Mouse (Mus musculus) intestine, embryonic 15.5 days (tissue): ENCODE data around the gene Minos1. TPM values are rescaled to one million over a fixed set of nuclear protein-coding genes. Genes with fewer than 3 reads are reported as not detected.
A peak's percentile ranks its signal among the peaks of the same experiment; 100 is the strongest.

Source experiments
- ATAC-seq: fragments of 200-750 bp; cut with Nextera tagmentation; 2 replicates; pipeline ENCODE4 v1.8.0; 2017; ENCODE audit warnings: moderate TSS enrichment, moderate library complexity
- H3K27ac ChIP-seq: fragments of 300-500 bp; sonication (generic); 2 replicates; pipeline ENCODE4 v1.5.1; 2015; ENCODE audit warnings: mild to moderate bottlenecking, inconsistent platforms
- H3K27me3 ChIP-seq: fragments of 300-500 bp; sonication (generic); replicated peaks from 2 replicates; pipeline ENCODE4 v1.6.1; 2015; ENCODE audit warnings: inconsistent platforms
- H3K36me3 ChIP-seq: fragments of 300-500 bp; sonication (generic); 2 replicates; pipeline ENCODE4 v1.6.1; 2015; ENCODE audit warnings: inconsistent platforms
- H3K4me1 ChIP-seq: fragments of 300-500 bp; sonication (generic); replicated peaks from 2 replicates; pipeline ENCODE4 v1.6.1; 2015; ENCODE audit warnings: inconsistent platforms
- H3K4me2 ChIP-seq: fragments of 300-500 bp; sonication (generic); replicated peaks from 2 replicates; pipeline ENCODE4 v1.6.1; 2015; ENCODE audit warnings: mild to moderate bottlenecking, inconsistent platforms
- H3K4me3 ChIP-seq: fragments of 300-500 bp; sonication (generic); replicated peaks from 2 replicates; pipeline ENCODE4 v1.5.1; 2015; ENCODE audit warnings: inconsistent platforms
- H3K9ac ChIP-seq: fragments of 300-500 bp; sonication (generic); 2 replicates; pipeline ENCODE4 v1.6.1; 2015; ENCODE audit warnings: inconsistent platforms
- H3K9me3 ChIP-seq: fragments of 300-500 bp; sonication (generic); 2 replicates; pipeline ENCODE4 v1.6.1; 2016; ENCODE audit warnings: inconsistent platforms
- WGBS: fragments of 180-500 bp; shearing (Covaris S2); methylation state at CpG from one replicate; pipeline ENCODE4 v1.1.7; 2015; 5-methylcytosine and 5-hydroxymethylcytosine counted together
- polyA plus RNA-seq: library from polyadenylated mRNA; unstranded; fragments of >200 nt; fragmentation: Nextera tagmentation; extraction: Ambion mirVana; gene quantifications from 2 replicates; pipeline ENCODE4 v1.2.1, GENCODE M21; 2015

Minos1 gene
- polyA plus RNA-seq, 1 experiment from 2014 or later, result 702 TPM

DNA sequence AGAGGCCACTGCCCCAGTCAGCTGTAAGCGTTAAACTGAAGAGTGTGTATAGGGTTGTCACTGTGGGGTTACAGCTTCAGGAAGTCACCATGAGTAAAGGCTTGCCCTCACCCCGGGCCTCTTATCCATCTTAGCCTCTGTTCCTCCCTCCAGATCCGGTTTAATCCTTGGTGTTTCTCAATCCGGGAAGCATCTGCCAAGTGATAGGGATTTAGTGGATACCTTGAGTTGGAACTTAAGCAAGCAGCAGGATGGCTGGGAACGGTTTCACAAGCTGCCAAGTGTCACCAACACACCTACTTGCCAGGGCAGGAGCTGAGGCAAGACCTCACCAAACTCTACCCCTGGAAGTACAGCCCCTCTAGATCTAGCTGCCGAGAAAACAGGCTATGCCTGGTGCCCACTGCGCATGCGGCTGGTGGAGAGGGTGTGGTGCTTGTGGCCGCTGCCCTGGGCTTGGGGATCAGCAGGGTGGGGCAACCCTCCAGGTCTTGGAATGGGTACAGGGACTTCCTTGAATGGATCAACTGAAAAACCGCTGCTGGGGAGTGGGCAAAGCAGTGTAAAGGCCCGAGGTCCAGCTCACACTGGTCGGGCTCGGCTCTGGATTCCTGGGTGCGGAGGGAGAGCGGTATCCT, 40.5 kb downstream of the Minos1 start:
- no peak overlapping the region for H3K9ac ChIP-seq
- H3K4me2 ChIP-seq, result peak overlapping the region; percentile 98
- H3K27ac ChIP-seq, result no peak overlapping the region
- no peaks in the 10 kb centered on the region for H3K9me3 ChIP-seq
- no peak overlapping the region for H3K4me3 ChIP-seq
- H3K4me1 ChIP-seq, result peaks cover 54% of the 10 kb centered on the region
- H3K36me3 ChIP-seq, result no peaks in the 10 kb centered on the region
- peaks cover 10% of the 10 kb centered on the region; the same call in 1 of the 2 replicates for H3K27me3 ChIP-seq
- 0 out of 2 replicates have a peak, but pooled peaks have one; percentile 1 for ATAC-seq
- WGBS, result 61% methylated on average over 15 of the region's 15 CpGs

DNA sequence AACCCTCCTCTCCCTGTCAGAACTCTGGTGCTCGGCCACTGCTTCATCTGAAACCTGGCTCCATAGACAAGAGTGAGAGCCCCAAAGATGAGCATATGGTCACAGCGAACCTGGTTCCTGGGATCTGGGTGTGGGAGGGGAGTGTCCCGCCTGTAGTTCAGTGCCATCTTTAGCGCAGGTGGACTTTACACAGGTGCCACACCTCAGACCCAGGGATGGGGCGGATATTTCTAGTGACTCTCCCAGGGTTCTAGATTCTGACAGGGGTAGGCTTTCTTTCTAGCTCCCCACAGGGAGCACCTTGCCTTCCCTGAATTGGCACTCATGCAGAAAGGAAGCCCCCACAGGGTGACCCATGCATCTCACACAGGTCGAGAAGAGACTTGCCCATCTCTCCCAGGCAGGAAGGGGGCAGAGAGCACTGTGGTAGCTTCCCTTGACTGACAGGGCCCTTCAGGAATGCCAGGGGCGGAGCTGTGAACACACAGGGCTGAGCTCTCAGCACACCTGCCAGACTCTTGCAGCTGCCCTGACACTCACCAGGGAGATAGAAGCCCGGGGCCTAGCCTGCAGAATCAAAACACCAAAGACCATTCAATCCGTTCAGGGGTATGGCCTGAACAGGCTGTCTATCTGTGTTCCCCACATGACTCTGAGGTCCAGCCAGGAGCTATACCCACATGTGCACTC, 41.8 kb downstream of the Minos1 start:
- Histone ChIP-seq H3K27ac (0 out of 2 replicates have a peak overlapping the region, but pooled peaks have one; percentile 2), H3K27me3 (peaks cover 10% of the 10 kb centered on the region; the same call in 1 of the 2 replicates), H3K4me3 (no peak overlapping the region), H3K9me3 (no peaks in the 10 kb centered on the region), H3K36me3 (no peaks in the 10 kb centered on the region), H3K4me2 (no peak overlapping the region; the same call in 1 of the 2 replicates), H3K4me1 (peaks cover 51% of the 10 kb centered on the region), H3K9ac (no peak overlapping the region)
- WGBS, result 43% methylated on average over 9 of the region's 9 CpGs
- peak; percentile 59 for ATAC-seq

DNA sequence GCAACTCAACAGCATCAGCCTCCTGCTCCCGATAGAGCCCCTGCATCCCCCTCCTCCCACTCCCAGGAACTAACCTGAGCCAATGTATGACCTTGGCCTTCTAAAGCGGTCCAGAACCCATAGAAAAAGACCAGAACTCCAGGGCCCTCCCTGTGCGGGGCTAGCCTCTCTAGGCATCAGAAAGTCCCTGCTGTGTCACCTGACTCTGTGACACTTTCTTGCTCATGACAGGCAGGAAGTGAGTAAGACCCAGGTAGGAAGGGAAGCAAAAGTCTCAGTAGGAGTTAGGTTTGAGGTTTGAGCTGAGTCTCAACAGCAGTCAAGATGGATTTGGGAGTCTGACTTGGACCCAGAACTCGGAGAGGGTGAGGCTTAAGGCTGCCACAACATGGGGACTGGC, 43.9 kb downstream of the Minos1 start:
- H3K9ac ChIP-seq, result no peak overlapping the region
- H3K4me2 ChIP-seq, result no peak overlapping the region
- 69% methylated on average over 4 of the region's 4 CpGs for WGBS
- H3K4me1 ChIP-seq, result peaks cover 54% of the 10 kb centered on the region
- H3K4me3 ChIP-seq, result no peak overlapping the region
- no peaks in the 10 kb centered on the region for H3K9me3 ChIP-seq
- H3K27me3 ChIP-seq, result no peaks in the 10 kb centered on the region
- no peak overlapping the region for H3K27ac ChIP-seq
- ATAC-seq, result no peak
- H3K36me3 ChIP-seq, result no peaks in the 10 kb centered on the region

DNA sequence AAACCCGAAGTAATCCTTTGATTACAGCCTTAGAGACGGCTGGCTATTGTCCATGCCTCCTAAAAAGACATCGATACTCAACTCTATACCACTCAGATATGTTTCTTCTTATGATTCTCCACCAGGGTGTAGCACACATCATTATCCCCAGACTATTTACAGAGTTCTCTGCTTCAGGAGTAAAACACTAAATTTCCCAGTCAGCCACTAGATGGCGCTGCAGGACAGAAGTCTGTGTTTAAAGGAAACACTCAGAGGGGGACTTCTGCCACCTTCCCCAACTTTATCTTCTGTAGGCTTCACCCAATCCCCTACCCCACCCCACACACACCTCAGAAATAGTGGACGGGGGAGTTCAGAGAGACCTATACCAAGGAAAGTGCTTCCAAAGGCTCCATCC, 44.9 kb downstream of the Minos1 start:
- WGBS, result 17% methylated on average over 5 of the region's 5 CpGs

DNA sequence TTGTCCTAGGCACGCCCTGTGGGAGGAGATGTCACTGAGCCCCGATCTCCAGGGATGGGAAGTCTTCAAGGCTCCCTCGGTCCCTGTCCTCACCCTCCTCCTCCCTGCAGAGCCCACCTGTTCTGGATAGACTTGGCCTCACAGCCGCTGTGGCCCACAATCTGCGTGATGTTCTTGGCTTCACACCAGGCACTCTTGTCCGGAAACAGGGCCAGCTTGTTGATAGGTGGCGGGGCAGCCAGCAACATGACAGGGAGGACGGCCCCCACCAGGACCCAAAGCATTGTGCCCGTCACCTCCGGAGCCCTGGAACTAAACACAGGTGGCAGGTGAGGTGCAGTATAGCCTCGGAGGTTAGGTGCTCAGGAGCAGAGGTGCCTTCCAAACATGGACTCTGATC, 45.6 kb downstream of the Minos1 start:
- Histone ChIP-seq H3K36me3 (no peaks in the 10 kb centered on the region), H3K4me3 (no peak overlapping the region), H3K9me3 (no peaks in the 10 kb centered on the region), H3K27me3 (no peaks in the 10 kb centered on the region), H3K4me2 (no peak overlapping the region), H3K27ac (no peak overlapping the region), H3K9ac (no peak overlapping the region), H3K4me1 (peaks cover 39% of the 10 kb centered on the region)
- no peak for ATAC-seq
- 71% methylated on average over 11 of the region's 11 CpGs for WGBS

More for the DNA sequence above, 44.9 kb downstream of the Minos1 start:
- Histone ChIP-seq H3K36me3 (no peaks in the 10 kb centered on the region), H3K9ac (no peak overlapping the region), H3K4me2 (no peak overlapping the region), H3K4me3 (no peak overlapping the region), H3K27ac (no peak overlapping the region), H3K4me1 (peaks cover 45% of the 10 kb centered on the region), H3K27me3 (no peaks in the 10 kb centered on the region), H3K9me3 (no peaks in the 10 kb centered on the region)
- ATAC-seq, result no peak

DNA sequence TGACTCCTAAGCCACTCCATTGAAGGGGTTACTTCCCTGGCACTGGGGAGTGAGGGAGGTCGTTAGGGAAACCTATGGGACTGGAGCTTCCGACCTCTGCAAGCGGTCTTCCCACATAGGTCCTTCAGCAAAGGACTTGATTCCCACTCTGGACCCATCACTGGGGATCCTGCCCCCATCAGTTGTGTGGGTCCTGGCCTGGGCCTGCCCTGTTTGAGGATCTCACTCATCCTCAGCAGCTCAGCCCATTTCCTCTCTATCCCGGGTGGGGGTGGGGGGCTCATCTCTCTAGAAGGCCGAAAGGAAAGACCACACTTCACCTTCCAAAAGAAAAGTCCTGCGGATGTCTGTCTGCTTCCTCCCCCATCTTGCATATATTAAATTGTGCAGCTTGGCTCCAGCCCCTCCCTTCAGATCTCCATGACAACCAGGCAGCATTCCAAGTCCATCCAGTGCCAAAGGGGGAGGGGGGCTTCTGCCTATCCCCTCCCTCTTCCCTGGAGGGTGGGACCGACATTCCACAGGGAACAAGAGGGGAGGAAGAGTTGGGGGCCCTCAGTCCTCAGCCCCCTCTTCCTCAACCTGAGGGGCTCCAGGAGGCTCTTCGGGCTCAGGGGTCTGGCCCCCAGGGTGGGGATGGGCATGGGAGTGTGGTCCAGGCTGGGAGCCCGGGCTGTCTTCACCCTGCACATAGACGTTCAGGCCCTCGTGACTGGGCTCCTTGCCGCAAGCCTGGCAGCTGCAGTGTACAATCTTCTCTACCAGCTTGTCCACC, 47.9 kb downstream of the Minos1 start:
- peaks cover 18% of the 10 kb centered on the region for H3K4me1 ChIP-seq
- no peak overlapping the region for H3K27ac ChIP-seq
- no peaks in the 10 kb centered on the region for H3K36me3 ChIP-seq
- H3K9me3 ChIP-seq, result no peaks in the 10 kb centered on the region
- H3K27me3 ChIP-seq, result no peaks in the 10 kb centered on the region
- no peak overlapping the region for H3K9ac ChIP-seq
- H3K4me3 ChIP-seq, result no peak overlapping the region
- peak; percentile 28 for ATAC-seq
- 28% methylated on average over 12 of the region's 12 CpGs for WGBS
- H3K4me2 ChIP-seq, result peak overlapping the region; percentile 30; the same call in 1 of the 2 replicates

DNA sequence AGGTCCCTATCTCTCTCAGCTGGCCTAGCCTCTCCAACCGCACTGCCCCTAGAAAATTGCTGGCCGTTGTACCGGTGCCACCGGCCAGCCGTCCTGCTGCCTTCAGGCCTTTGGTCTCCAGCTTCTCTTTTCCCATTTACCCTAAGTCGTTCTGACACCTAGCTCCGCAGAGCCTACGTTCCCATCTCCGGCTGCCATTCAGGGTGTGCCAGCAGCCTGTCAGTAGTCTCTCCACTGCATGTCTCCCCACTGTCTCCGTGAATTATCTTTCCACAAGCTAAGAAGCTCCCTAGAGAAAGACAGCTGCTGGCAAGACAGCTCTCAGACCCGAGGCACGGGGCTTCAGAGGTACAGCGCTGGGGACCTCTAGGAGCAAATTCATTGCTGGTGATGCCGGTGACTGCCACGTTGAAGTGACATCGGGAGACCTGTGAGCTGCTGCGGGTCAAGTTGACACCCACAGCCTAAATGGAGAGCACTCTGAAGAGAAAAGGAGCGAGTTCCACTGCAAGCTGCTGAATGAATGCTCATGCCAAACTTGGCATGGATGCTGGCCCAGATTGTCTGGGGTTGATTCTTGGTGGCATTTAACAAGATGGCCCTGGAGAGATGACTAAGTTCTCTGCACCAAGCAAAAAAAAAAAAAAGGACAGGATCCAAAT, 49.5 kb downstream of the Minos1 start:
- H3K27me3 ChIP-seq, result peaks cover 5% of the 10 kb centered on the region
- H3K4me1 ChIP-seq, result peaks cover 16% of the 10 kb centered on the region
- H3K9ac ChIP-seq, result no peak overlapping the region

DNA sequence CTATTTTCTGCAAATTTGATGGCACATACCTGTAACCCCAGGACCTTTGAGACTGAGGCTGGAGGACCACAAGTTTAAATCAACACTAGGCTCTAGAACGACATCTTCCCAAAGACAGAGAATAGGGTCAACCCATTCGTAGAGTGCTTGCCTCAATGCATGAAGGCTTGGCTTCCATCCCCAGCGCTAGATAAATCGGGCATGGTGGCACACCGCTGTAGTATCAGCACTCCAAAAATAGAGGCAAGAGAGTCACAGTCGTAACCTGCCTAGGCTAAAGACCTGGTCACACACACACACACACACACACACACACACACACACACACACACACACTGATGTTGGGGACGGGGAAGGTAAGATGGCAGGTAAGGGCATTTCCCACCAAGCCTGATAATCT, 50.7 kb downstream of the Minos1 start:
- no peaks in the 10 kb centered on the region for H3K9me3 ChIP-seq

More for the DNA sequence above, 49.5 kb downstream of the Minos1 start:
- Histone ChIP-seq H3K4me2 (no peak overlapping the region), H3K4me3 (no peak overlapping the region), H3K9me3 (no peaks in the 10 kb centered on the region), H3K36me3 (no peaks in the 10 kb centered on the region), H3K27ac (no peak overlapping the region)
- ATAC-seq, result no peak
- 80% methylated on average over 18 of the region's 18 CpGs for WGBS

DNA sequence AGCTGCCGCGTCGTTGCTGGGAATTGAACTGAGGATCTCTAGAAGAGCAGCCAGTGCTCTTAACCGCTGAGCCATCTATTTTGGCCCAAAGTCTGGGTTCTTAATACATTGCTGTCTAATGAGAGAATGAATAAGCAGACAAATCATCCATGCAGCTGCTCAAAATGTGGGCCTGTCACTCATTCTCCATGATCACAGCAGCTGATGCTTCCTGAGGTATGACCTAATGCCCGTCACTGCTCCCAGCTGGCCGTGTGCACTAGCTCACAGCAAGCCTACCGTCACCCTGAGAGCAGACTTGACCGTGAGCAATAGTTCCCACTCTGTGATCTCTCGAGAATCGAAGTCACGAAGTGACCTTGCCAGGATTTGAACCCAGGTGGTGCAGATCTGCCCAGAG, 51.5 kb downstream of the Minos1 start:
- H3K9me3 ChIP-seq, result no peaks in the 10 kb centered on the region
- peaks cover 27% of the 10 kb centered on the region for H3K4me1 ChIP-seq
- no peak for ATAC-seq
- no peak overlapping the region for H3K4me2 ChIP-seq
- H3K9ac ChIP-seq, result no peak overlapping the region
- no peaks in the 10 kb centered on the region for H3K36me3 ChIP-seq
- no peak overlapping the region for H3K27ac ChIP-seq
- WGBS, result 82% methylated on average over 11 of the region's 11 CpGs
- H3K4me3 ChIP-seq, result no peak overlapping the region
- H3K27me3 ChIP-seq, result peaks cover 25% of the 10 kb centered on the region

More for the DNA sequence above, 50.7 kb downstream of the Minos1 start:
- H3K27me3 ChIP-seq, result peaks cover 16% of the 10 kb centered on the region
- no peak overlapping the region for H3K4me2 ChIP-seq
- ATAC-seq, result no peak
- WGBS, result 93% methylated on average over 7 of the region's 7 CpGs
- no peak overlapping the region for H3K27ac ChIP-seq
- H3K4me1 ChIP-seq, result peaks cover 21% of the 10 kb centered on the region
- H3K36me3 ChIP-seq, result no peaks in the 10 kb centered on the region
- no peak overlapping the region for H3K4me3 ChIP-seq
- H3K9ac ChIP-seq, result no peak overlapping the region

DNA sequence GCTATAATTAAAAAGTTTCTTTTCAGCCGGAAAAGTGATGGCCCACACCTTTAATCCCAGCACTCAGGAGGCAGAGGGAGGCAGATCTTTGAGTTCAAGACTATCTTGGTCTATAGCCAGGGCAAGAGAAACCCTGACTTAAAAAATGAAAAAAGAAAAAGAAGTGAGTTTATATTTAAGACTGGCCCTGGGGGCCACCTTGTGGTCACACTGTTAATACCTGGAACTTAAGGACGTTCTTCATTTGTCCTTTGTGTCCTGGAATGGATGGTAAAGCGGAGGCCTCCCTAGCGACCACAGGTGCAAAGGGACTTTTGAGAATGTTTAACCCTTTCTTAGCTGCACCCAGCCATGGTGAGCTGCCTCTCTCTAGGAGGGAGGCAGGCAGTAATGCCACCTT, 52.2 kb downstream of the Minos1 start:
- no peaks in the 10 kb centered on the region for H3K9me3 ChIP-seq
- H3K4me2 ChIP-seq, result no peak overlapping the region
- no peak for ATAC-seq
- 20% methylated on average over 4 of the region's 4 CpGs for WGBS
- no peak overlapping the region for H3K27ac ChIP-seq
- no peak overlapping the region for H3K9ac ChIP-seq
- H3K27me3 ChIP-seq, result peaks cover 32% of the 10 kb centered on the region
- no peaks in the 10 kb centered on the region for H3K36me3 ChIP-seq
- H3K4me3 ChIP-seq, result no peak overlapping the region
- peaks cover 32% of the 10 kb centered on the region for H3K4me1 ChIP-seq

DNA sequence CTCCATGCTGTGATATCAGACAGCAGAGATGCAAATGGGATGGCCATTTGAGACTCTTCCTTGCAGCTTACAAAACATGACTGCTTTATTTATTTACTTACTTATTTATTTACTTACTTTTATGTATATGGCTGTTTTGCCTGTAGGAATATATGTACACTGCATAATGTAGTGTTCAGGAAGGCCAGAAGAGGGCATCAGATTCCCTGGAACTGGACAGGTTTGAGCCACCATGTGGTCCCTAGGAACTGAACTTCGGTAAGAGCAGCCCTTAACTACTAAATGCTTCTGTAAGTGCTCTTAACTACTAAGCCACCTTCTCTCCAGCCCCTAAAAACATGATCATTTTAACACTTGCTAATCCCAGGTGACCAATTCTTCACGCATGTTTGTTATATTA, 52.6 kb downstream of the Minos1 start:
- Histone ChIP-seq H3K27ac (no peak overlapping the region), H3K4me3 (no peak overlapping the region), H3K9me3 (no peaks in the 10 kb centered on the region), H3K4me1 (peaks cover 29% of the 10 kb centered on the region), H3K27me3 (peaks cover 36% of the 10 kb centered on the region), H3K36me3 (no peaks in the 10 kb centered on the region), H3K4me2 (no peak overlapping the region), H3K9ac (no peak overlapping the region)
- WGBS, result 37% methylated on average over 2 of the region's 2 CpGs
- no peak for ATAC-seq

DNA sequence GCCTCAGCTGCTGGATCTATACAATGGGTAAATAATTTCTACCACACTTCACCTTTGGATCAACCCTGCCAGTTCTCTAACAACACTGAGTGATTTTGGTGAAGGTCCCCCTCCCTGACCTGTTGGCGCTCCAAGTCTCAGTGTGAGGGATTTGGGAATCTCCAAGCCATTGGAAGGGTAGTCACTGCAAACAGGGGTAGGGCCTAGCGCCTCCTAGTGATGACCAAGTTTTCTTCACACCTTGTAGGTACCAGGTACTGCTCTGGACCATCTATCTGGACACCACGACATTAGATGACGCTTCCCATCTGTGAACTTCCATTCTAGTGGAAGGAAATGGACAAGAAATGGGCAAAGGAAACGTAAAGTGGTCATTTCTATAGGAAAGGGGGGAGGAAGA, 55.0 kb downstream of the Minos1 start:
- ATAC-seq, result 0 out of 2 replicates have a peak, but pooled peaks have one; percentile 34
- Histone ChIP-seq H3K4me2 (peak overlapping the region; percentile 98), H3K4me1 (peaks cover 16% of the 10 kb centered on the region), H3K9me3 (no peaks in the 10 kb centered on the region), H3K9ac (no peak overlapping the region), H3K27ac (no peak overlapping the region), H3K27me3 (peaks cover 47% of the 10 kb centered on the region), H3K4me3 (peak overlapping the region; percentile 54; the same call in 1 of the 2 replicates), H3K36me3 (no peaks in the 10 kb centered on the region)
- WGBS, result 14% methylated on average over 5 of the region's 5 CpGs
